Mouse (Mus musculus) kidney, adult 2 months (tissue): ENCODE results near the gene Frmd4b. TPM values are rescaled to one million over a fixed set of nuclear protein-coding genes. Genes with fewer than 3 reads are reported as not detected.

Experiments used
- DNase-seq: peaks from one replicate; pipeline ENCODE4 v3.0.0; 2021
- H3K27ac ChIP-seq: fragments of 200-500 bp; 2 replicates; pipeline ENCODE4 v1.5.1; 2012; ENCODE audit warnings: low read depth, low read length, control low read depth, inconsistent platforms; ENCODE audit not compliant: insufficient read depth
- H3K27me3 ChIP-seq: fragments of 200-500 bp; replicated peaks from 2 replicates; pipeline ENCODE4 v1.6.1; 2012; ENCODE audit warnings: mild to moderate bottlenecking, moderate library complexity, low read length, inconsistent platforms; ENCODE audit not compliant: control insufficient read depth, insufficient read depth
- H3K36me3 ChIP-seq: fragments of 200-500 bp; 2 replicates; pipeline ENCODE4 v1.6.1; 2012; ENCODE audit warnings: mild to moderate bottlenecking, moderate library complexity, low read length, inconsistent platforms; ENCODE audit not compliant: control insufficient read depth, insufficient read depth
- H3K4me1 ChIP-seq: fragments of 200-500 bp; 2 replicates; pipeline ENCODE4 v1.6.1; 2011; ENCODE audit warnings: low read length; ENCODE audit not compliant: control insufficient read depth, insufficient read depth
- H3K4me3 ChIP-seq: fragments of 200-500 bp; 2 replicates; pipeline ENCODE4 v1.5.1; 2011; ENCODE audit warnings: mild to moderate bottlenecking, low read depth, low read length, control low read depth; ENCODE audit not compliant: insufficient read depth
- CTCF ChIP-seq: fragments of 200-500 bp; conservative IDR thresholded peaks from 2 replicates; pipeline ENCODE4 v1.5.1; 2011; ENCODE audit warnings: low read depth, mild to moderate bottlenecking, control low read depth, low read length, moderate library complexity, mixed read lengths; ENCODE audit not compliant: insufficient read depth, insufficient read length
- POLR2A ChIP-seq: fragments of 200-500 bp; IDR thresholded peaks from one replicate; pipeline ENCODE4 v1.6.1; 2011; ENCODE audit warnings: low read depth, low read length, control low read depth
- WGBS: fragments of 180-500 bp; shearing (Covaris S2); methylation state at CpG from one replicate; pipeline ENCODE4 v1.1.7; 2018; 5-methylcytosine and 5-hydroxymethylcytosine counted together
- polyA plus RNA-seq: library from polyadenylated mRNA; depleted of rRNA; stranded (reverse); fragments of >200 nt; gene quantifications from 2 replicates; pipeline ENCODE4 v1.2.3, GENCODE M21; 2012; rRNA removed

The Frmd4b gene
- polyA plus RNA-seq, 1 experiment: 18.2 TPM

DNA sequence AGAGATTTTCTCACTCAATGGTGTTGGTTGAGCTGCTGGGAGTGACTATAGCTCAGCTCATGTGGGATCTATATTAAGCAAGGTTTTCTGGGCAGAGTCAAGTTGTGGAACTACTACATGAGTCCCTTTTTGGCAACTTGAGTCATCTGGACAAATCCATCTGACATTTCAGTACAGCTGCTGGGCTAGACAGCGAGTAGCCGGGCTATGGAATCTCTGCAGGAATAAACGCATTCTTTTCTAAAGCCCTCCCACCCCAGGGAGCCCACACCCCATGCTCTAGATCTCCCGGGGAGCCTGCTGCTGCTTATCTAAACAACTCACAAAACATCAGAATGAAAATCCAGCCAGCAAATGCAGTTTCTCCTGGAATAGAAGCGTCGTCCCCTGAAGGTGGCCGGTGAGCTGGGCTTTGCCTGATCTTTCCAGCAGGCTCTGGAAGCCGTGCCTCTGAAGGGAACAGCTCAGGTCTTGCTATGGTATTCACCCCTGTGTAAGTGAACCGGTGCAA is 364.6 kb downstream of the Frmd4b start, which contains the start of gene Lmod3:
Lmod3 (minus strand) TSS at position 49 of the 511 bp plus-strand sequence.
- DNase-seq: peak; percentile 41
- TF ChIP-seq POLR2A (no peak), CTCF (no peak)
- Histone ChIP-seq H3K4me3 (no peak within 1 kb of the TSS), H3K36me3 (no peaks in the 10 kb centered on the region), H3K4me1 (no peaks in the 10 kb centered on the region), H3K27me3 (no peaks in the 10 kb centered on the region), H3K27ac (no peak within 1 kb of the TSS)
- 43% methylated on average over 9 of the region's 9 CpGs for WGBS

DNA sequence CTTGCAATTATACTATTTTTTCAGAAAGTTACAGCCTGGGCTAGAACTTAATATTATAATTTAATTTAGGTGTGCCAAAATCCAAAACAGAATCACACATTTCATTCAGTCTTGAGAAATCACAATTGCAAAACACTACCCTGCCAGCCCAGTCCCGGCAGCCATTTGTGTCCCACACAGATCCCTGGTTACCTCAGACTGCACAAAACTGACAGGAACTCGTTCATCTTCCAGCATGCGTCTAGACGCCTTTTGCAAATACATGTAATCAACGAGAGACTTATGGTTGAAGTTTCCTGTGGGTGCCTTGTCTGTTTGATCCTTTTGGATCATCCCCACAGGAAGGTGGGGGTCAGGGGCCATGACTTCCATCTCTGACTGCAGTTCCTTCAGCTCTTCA is 365.3 kb downstream of the Frmd4b start:
- no peak overlapping the region for H3K4me3 ChIP-seq
- H3K27me3 ChIP-seq: no peaks in the 10 kb centered on the region
- WGBS: 52% methylated on average over 5 of the region's 5 CpGs
- no peaks in the 10 kb centered on the region for H3K4me1 ChIP-seq
- no peaks in the 10 kb centered on the region for H3K36me3 ChIP-seq
- no peak for DNase-seq
- no peak for TF ChIP-seq POLR2A
- no peak for TF ChIP-seq CTCF
- H3K27ac ChIP-seq: no peak overlapping the region

DNA sequence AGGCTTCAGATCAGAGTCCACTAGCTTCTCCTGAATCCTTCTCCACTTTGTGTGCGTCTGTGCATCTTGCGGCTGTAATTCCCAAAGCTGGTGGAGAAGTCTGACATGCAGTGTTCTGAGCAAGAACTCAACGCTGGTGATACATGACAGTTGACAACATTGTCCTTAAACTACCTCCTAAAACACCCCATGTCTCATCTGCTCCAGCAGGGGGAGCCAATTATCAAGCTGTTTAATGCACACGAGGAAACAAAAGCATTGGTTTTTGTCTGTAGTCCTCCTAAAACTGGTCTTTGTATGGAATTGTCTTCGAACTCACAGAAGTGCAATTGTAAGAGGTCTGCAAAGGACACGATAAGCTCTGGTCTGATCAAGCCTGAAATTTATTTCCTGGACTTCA is 366.4 kb downstream of the Frmd4b start:
- no peaks in the 10 kb centered on the region for H3K36me3 ChIP-seq
- DNase-seq: peak; percentile 74
- H3K4me1 ChIP-seq: no peaks in the 10 kb centered on the region
- 32% methylated on average over 6 of the region's 6 CpGs for WGBS
- no peak for TF ChIP-seq POLR2A
- TF ChIP-seq CTCF: 0 out of 2 replicates have a peak, but pooled peaks have one; percentile 30
- no peak overlapping the region for H3K27ac ChIP-seq
- no peak overlapping the region for H3K4me3 ChIP-seq
- H3K27me3 ChIP-seq: no peaks in the 10 kb centered on the region

DNA sequence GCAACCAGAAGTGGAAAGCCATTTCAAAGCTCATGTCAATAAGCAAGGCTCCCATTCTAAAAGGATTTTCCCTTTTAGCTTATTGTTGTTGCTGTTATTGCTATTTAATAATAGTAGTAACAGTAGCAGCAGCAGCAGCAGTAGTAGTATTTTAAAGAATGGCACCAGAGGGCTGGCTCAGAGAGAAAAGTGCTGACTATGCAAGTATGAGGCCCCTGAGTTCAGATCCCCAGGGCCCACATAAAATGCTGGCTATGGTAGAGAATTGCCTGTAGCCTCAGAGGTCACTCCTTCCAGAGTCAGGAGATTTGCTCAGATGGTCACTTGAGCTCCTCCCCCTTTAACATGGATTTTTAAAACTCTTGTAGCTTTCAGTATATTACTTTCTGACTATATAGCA is 372.1 kb downstream of the Frmd4b start:
- TF ChIP-seq CTCF (no peak), POLR2A (no peak)
- Histone ChIP-seq H3K27ac (no peak overlapping the region), H3K4me3 (no peak overlapping the region), H3K4me1 (no peaks in the 10 kb centered on the region), H3K36me3 (no peaks in the 10 kb centered on the region), H3K27me3 (no peaks in the 10 kb centered on the region)
- DNase-seq: no peak

DNA sequence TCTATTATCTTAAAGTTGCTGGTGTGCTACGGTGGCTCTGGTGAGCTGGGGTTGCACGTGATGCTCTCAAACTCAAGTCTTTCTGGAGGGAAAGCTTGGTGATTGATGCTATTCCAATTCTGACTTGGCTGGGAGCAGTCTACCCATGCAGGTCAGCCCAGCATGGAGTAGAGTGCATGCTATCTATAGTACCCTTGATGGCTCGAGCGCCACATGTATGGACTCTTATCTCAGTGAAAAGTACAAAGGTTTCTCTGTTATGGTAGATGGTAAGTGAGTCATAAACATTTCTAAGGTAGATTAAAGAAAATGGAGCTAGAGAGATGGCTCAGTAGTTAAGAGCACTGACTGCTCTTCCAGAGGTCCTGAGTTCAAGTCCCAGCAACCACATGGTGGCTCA is 374.8 kb downstream of the Frmd4b start:
- Histone ChIP-seq H3K4me1 (no peaks in the 10 kb centered on the region), H3K36me3 (no peaks in the 10 kb centered on the region), H3K27me3 (no peaks in the 10 kb centered on the region), H3K27ac (no peak overlapping the region), H3K4me3 (no peak overlapping the region)
- TF ChIP-seq CTCF (no peak), POLR2A (no peak)
- no peak for DNase-seq
- 89% methylated on average over 4 of the region's 4 CpGs for WGBS

DNA sequence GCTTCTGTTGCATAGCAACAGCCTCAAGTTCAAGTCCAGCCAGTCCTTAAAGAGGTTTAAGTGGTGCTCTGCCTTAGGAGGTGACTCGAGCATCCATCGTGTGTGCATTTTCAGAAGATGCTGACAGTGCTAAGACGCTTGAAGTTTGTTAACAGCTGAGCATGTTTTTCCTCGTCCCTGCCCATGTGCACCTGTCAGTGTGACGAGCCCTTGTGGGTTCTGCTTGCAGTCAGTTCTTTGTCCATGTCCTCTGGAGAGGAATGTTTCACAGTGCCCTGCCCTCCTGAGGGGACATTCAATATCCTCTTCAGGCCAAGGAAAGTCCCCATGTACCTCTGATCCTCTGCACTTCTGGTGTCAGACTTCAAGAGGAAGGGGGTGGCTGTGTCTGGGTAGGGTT is 377.2 kb downstream of the Frmd4b start:
- no peak overlapping the region for H3K4me3 ChIP-seq
- no peak for DNase-seq
- WGBS: 78% methylated on average over 5 of the region's 5 CpGs
- H3K27ac ChIP-seq: no peak overlapping the region
- no peaks in the 10 kb centered on the region for H3K27me3 ChIP-seq
- no peaks in the 10 kb centered on the region for H3K4me1 ChIP-seq
- H3K36me3 ChIP-seq: no peaks in the 10 kb centered on the region
- TF ChIP-seq POLR2A: no peak
- no peak for TF ChIP-seq CTCF

DNA sequence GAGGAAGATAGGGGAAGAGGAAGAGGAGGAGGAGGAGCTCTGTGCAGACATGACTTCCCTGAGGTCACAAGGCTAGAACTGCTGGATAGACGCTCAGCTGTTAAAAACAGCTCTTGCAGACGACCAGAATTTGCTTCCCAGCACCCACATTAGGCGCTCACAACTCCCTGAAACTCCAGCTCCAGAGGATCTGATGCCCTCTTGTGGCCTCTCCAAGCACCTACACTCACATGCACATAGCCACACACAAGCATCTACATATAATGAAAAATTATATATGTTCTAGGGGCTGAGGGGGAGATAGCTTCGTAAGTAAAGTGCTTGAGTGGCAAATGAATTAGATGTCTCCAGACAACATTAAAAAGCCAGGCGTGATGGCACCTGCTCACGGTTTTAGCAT is 378.0 kb downstream of the Frmd4b start:
- TF ChIP-seq POLR2A: no peak
- no peak for TF ChIP-seq CTCF
- Histone ChIP-seq H3K4me1 (no peaks in the 10 kb centered on the region), H3K27me3 (no peaks in the 10 kb centered on the region), H3K4me3 (no peak overlapping the region), H3K36me3 (no peaks in the 10 kb centered on the region), H3K27ac (no peak overlapping the region)
- 95% methylated on average over 6 of the region's 6 CpGs for WGBS
- DNase-seq: no peak

Other genes with a start within 250 kb of the Frmd4b start
- 8.3 and 9.9 TPM in 2 replicates for gene Mitf, start 189.5 kb upstream of the Frmd4b start, polyA plus RNA-seq